Mouse (Mus musculus): ENCODE data around the gene Tardbp. TPM values are rescaled to one million over a fixed set of nuclear protein-coding genes. Genes with fewer than 3 reads are reported as not detected.

The Tardbp gene
- total and polyA plus RNA-seq, 2 experiments from 2014 or later: 121 to 205 TPM

DNA sequence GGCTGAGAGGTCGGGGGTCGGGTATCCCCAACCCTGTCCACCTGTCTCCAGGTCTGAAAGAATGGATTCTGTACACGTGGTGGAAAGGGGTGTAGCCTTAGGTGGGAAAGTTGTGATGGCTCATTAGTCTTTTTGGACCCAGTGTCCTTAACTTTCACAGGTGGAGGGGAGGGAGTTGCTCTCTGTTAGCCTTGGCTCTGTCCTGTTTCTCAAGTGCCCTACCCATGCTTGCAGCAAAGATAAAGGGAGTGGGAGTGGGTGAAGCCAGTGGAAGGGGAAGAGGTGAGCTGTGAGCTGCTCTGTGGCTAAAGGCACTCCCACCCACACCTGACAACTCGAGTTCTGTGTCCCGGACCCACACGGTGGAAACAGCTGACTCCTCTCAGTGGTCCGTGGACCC is 36.5 kb upstream of the Tardbp start:
- H3K27ac ChIP-seq: no peak overlapping the region
- no peak overlapping the region for H3K9ac ChIP-seq (replicated peaks; ENCODE audit: low read length)
- H3K36me3 ChIP-seq (ENCODE audit: insufficient read depth, low read length): no peaks in the 10 kb centered on the region
- no peaks in the 10 kb centered on the region for H3K27me3 ChIP-seq (ENCODE audit: insufficient read depth, low read length)
- no peak overlapping the region for H3K4me2 ChIP-seq (ENCODE audit: low read depth, low read length)
- H3K4me1 ChIP-seq (ENCODE audit: insufficient read depth, low read length): no peaks in the 10 kb centered on the region
- ATAC-seq: no peak
- no peak for DNase-seq (ENCODE audit: low spot score)
- H3K9me3 ChIP-seq (ENCODE audit: low read length): no peaks in the 10 kb centered on the region
- TF ChIP-seq CTCF (IDR thresholded peaks at IDR 0.05; ENCODE audit: low read depth): no peak
- 70% methylated on average over 7 of the region's 7 CpGs for WGBS
- no peak overlapping the region for H3K4me3 ChIP-seq (ENCODE audit: low read length)

DNA sequence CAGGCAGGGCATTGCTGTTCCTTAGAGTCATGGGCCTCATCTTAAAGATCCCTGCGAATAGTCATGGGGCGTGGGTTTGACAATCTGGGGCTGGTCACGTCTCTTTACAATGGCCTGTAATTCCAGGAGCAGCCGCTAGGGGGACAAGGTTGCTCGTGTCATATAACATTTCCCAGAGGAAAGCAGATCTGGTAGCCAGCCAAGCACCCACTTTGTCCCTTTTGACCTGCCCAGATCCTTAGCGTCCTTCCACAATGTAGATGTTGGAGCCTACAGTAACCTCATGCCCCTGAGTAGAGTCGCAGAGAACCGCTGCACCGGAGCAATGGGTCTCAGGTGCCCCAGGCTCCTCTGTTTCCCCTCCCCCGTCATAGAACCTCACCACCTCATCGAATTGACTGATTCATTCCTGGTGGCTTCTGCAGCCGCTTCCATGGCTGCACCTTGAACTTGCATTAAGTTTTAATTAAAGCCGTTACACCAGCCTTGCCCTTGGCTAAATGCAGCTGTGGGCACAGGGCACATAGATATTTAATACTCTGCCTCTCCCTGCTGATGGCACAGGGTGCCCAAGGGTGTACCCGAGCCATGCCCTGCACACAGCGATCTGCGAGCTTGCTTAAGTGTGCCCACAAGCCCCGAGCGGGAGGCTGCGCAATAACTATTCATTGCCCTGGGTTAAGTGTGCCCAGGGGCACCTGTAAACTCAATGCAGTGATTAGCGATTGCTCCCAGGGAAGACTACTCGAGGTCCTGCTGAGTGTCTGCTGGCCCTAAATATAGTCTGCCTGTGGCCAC is 35.5 kb upstream of the Tardbp start:
- H3K4me3 ChIP-seq (ENCODE audit: low read length): no peak overlapping the region

DNA sequence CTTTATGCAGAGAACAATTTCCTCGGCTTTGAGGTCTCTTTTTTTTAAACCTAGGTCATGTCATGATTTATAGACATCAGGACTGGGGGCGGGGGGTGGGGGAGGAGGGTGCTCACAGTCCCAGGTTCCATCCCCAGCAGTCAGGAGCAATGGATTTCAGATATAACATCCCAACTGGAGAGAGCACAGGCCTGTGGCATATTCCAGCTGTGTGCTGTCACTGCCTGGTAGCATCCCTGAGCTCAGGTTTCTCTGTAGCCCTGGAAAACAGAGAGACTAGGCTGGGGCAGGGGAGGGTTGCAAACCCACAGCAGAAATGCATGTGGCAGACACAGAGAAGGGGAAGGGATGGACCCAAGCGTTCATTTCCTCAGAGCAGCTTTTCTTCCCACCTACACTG is 33.4 kb upstream of the Tardbp start:
- WGBS: 67% methylated on average over 3 of the region's 3 CpGs
- Histone ChIP-seq H3K4me3 (ENCODE audit: low read length) (no peak overlapping the region), H3K9me3 (ENCODE audit: low read length) (no peaks in the 10 kb centered on the region), H3K36me3 (ENCODE audit: insufficient read depth, low read length) (no peaks in the 10 kb centered on the region), H3K4me2 (ENCODE audit: low read depth, low read length) (no peak overlapping the region), H3K27ac (no peak overlapping the region), H3K4me1 (ENCODE audit: insufficient read depth, low read length) (no peaks in the 10 kb centered on the region), H3K9ac (replicated peaks; ENCODE audit: low read length) (no peak overlapping the region), H3K27me3 (ENCODE audit: insufficient read depth, low read length) (no peaks in the 10 kb centered on the region)
- TF ChIP-seq CTCF (IDR thresholded peaks at IDR 0.05; ENCODE audit: low read depth): no peak
- ATAC-seq: no peak
- DNase-seq (ENCODE audit: low spot score): no peak

More for the DNA sequence above, 35.5 kb upstream of the Tardbp start:
- H3K9me3 ChIP-seq (ENCODE audit: low read length): no peaks in the 10 kb centered on the region
- peak; percentile 91 for TF ChIP-seq CTCF (IDR thresholded peaks at IDR 0.05; ENCODE audit: low read depth)
- H3K27me3 ChIP-seq (ENCODE audit: insufficient read depth, low read length): no peaks in the 10 kb centered on the region
- H3K27ac ChIP-seq: no peak overlapping the region
- H3K4me1 ChIP-seq (ENCODE audit: insufficient read depth, low read length): no peaks in the 10 kb centered on the region
- H3K9ac ChIP-seq (replicated peaks; ENCODE audit: low read length): no peak overlapping the region
- ATAC-seq (peak; percentile 50; the same call in 1 of the 2 replicates), DNase-seq (ENCODE audit: low spot score) (peak; percentile 81)
- WGBS: 33% methylated on average over 21 of the region's 21 CpGs
- no peaks in the 10 kb centered on the region for H3K36me3 ChIP-seq (ENCODE audit: insufficient read depth, low read length)
- H3K4me2 ChIP-seq (ENCODE audit: low read depth, low read length): peak overlapping the region; percentile 10; the same call in 1 of the 2 replicates

DNA sequence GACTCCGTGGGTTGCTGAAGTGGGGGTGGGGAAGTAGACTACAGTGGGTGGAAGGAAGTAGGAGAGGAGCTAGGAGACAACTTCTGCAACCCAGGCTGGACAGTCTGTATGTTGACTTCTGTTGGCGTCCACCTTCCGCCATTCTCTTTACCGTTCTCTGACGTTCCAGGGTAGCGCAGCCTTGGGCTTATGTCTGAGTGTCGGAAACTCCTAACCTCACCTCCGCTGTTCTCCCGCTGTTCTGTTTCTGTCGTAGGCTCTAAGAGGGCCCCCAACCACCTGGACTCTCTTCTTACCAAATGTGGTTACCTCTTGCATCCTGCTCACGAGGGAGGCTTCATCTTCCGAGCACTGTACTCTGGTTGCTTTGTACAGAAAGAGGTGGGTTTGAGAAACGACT is 31.0 kb upstream of the Tardbp start:
- TF ChIP-seq CTCF (IDR thresholded peaks at IDR 0.05; ENCODE audit: low read depth): no peak
- no peak overlapping the region for H3K4me2 ChIP-seq (ENCODE audit: low read depth, low read length)

DNA sequence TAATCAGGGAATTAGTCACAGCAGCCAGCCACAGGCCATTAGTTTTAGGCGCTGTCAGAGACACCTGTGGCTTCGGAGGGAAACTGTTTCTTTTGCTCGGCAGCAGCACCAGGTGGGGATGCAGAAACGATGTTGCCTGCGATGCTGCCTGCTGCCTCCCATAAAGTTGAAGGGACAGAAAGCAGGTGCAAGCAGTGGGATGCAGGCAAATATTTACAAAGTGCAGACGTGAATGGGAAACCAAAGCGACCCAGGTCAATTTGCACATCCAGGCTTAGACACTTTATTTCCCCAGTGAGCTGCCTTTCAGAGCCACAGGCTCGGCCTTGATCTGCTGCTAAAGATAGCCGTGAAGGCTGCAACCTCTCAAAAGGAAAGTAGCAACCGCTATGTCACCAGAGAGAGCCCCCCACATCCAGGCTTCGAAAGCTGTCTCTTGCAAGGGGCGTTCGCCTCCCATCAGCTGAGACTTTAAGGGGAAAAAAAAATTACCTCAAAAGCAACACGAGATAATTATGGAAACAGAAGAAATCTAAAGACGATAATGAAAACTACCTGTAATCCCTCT is 30.0 kb upstream of the Tardbp start:
- DNase-seq (ENCODE audit: low spot score) (no peak), ATAC-seq (no peak)
- H3K27ac ChIP-seq: no peak overlapping the region
- TF ChIP-seq CTCF (IDR thresholded peaks at IDR 0.05; ENCODE audit: low read depth): no peak
- 33% methylated on average over 15 of the region's 15 CpGs for WGBS
- no peaks in the 10 kb centered on the region for H3K4me1 ChIP-seq (ENCODE audit: insufficient read depth, low read length)
- H3K27me3 ChIP-seq (ENCODE audit: insufficient read depth, low read length): no peaks in the 10 kb centered on the region
- no peaks in the 10 kb centered on the region for H3K9me3 ChIP-seq (ENCODE audit: low read length)
- H3K4me2 ChIP-seq (ENCODE audit: low read depth, low read length): no peak overlapping the region
- no peak overlapping the region for H3K9ac ChIP-seq (replicated peaks; ENCODE audit: low read length)
- H3K4me3 ChIP-seq (ENCODE audit: low read length): no peak overlapping the region
- no peaks in the 10 kb centered on the region for H3K36me3 ChIP-seq (ENCODE audit: insufficient read depth, low read length)

More for the DNA sequence above, 31.0 kb upstream of the Tardbp start:
- H3K4me3 ChIP-seq (ENCODE audit: low read length): no peak overlapping the region
- no peaks in the 10 kb centered on the region for H3K36me3 ChIP-seq (ENCODE audit: insufficient read depth, low read length)
- H3K27ac ChIP-seq: no peak overlapping the region
- H3K27me3 ChIP-seq (ENCODE audit: insufficient read depth, low read length): no peaks in the 10 kb centered on the region
- no peaks in the 10 kb centered on the region for H3K9me3 ChIP-seq (ENCODE audit: low read length)
- no peaks in the 10 kb centered on the region for H3K4me1 ChIP-seq (ENCODE audit: insufficient read depth, low read length)
- ATAC-seq: no peak
- 83% methylated on average over 13 of the region's 13 CpGs for WGBS
- DNase-seq (ENCODE audit: low spot score): no peak
- no peak overlapping the region for H3K9ac ChIP-seq (replicated peaks; ENCODE audit: low read length)

DNA sequence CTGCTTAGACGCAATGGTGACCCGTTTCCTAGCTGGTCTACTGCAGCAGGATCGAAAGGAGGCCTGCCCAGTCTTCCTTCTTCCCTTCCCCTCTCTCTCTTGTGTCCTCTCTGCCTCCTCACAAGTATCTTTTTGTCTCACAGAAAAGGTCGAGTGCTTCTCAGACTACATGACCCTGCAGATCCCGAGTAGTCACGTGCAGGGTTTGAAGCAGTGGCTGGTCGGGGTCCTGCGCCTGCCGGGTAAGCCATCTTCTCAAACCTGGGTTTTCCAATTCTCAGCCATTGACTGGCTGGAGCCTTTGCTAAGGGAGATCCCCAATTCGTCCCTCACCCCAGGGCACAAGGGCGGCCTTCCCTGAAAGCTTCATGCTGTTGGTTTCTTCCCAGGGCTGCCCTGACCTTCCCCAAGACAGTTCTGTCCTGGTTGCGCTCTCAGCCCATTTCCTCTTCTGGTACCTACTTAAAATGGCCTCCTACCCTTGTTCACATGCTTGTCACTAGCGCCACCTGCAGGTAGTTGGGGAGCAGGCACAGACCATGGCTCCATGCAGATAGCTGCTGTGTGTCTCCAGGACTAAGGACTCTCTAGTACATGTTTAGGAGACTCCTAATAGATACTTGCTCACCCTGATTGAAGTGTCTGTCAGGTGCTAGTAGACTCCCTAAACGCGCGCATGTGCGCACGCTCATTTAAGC is 28.0 kb upstream of the Tardbp start:
- Histone ChIP-seq H3K9me3 (ENCODE audit: low read length) (no peaks in the 10 kb centered on the region), H3K36me3 (ENCODE audit: insufficient read depth, low read length) (no peaks in the 10 kb centered on the region), H3K9ac (replicated peaks; ENCODE audit: low read length) (no peak overlapping the region), H3K4me1 (ENCODE audit: insufficient read depth, low read length) (no peaks in the 10 kb centered on the region), H3K27me3 (ENCODE audit: insufficient read depth, low read length) (no peaks in the 10 kb centered on the region), H3K27ac (no peak overlapping the region), H3K4me3 (ENCODE audit: low read length) (no peak overlapping the region), H3K4me2 (ENCODE audit: low read depth, low read length) (no peak overlapping the region)
- WGBS: 87% methylated on average over 18 of the region's 18 CpGs
- DNase-seq (ENCODE audit: low spot score): peak; percentile 42
- TF ChIP-seq CTCF (IDR thresholded peaks at IDR 0.05; ENCODE audit: low read depth): peak; percentile 62
- no peak for ATAC-seq
